Mouse (Mus musculus): Measurements from ENCODE around the gene Gm15128. TPM values are rescaled to one million over a fixed set of nuclear protein-coding genes. Genes with fewer than 3 reads are reported as not detected.
"Not testable (repeated sequence)": the region's sequence is repeated elsewhere in the genome, so short reads cannot be mapped to it uniquely, and the experiment has no call there.

Gene Gm15128
- polyA plus RNA-seq (2014; fragmentation: Nextera tagmentation; extraction: Ambion mirVana) = not detected in 2 replicates

DNA sequence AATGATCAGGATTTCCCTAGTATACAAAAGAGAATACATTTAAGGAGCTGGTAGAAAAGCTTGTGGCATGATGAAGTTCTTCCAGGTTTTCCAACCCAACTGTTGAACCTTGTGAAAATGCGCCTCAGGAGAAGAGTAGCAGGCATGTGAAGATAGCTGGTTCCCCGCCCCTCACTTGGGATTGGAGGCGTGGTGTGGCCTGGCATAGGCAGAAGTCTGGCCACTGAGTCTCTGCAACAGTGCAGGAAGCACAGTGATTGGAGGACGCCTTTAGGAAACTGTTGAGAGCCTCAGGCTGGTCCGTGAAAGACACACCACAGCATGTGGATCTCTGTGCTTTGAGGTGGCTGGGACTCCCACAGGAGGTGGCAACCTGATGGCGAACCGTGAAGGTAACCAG is at the start of gene Gm15128:
Gene Gm15128 (plus strand): TSS at position 301 of the 400 bp plus-strand sequence.
- H3K27me3 ChIP-seq (replicated peaks; ENCODE audit: control insufficient read depth, insufficient read depth, low read length); H3K9ac ChIP-seq (ENCODE audit: low read depth, low read length); H3K36me3 ChIP-seq (ENCODE audit: control insufficient read depth, insufficient read depth, low read length); DNase-seq (ENCODE audit: low spot score); ATAC-seq (ENCODE audit: low read depth); H3K4me3 ChIP-seq (ENCODE audit: low read depth, low read length); H3K9me3 ChIP-seq (ENCODE audit: control insufficient read depth, low read length); H3K4me2 ChIP-seq (ENCODE audit: low read depth, low read length); H3K4me1 ChIP-seq (ENCODE audit: control insufficient read depth, insufficient read depth, low read length); H3K27ac ChIP-seq (replicated peaks; ENCODE audit: low read depth, low read length): not testable (repeated sequence)
- 83% methylated on average over 7 of the region's 7 CpGs for WGBS

Other genes with a start within 250 kb of the Gm15128 start
- gene Lrch2, start 211.9 kb upstream of the Gm15128 start, polyA plus RNA-seq (2014; fragmentation: Nextera tagmentation; extraction: Ambion mirVana) = 8.1 and 9.3 TPM in 2 replicates
- not detected in 2 replicates for gene Gm15080, start 227.0 kb downstream of the Gm15128 start, polyA plus RNA-seq (2014; fragmentation: Nextera tagmentation; extraction: Ambion mirVana)

Data from embryonic facial prominence, embryonic 14.5 days (tissue).